Mouse (Mus musculus): ENCODE measurements around the gene Rin3. TPM values are rescaled to one million over a fixed set of nuclear protein-coding genes. Genes with fewer than 3 reads are reported as not detected.

Gene Rin3
- polyA plus RNA-seq, 1 experiment from 2014 or later, result 15.4 TPM

GRCm38 (mm10) chr12:102330188-102330587 lies 47.3 kb downstream of the Rin3 start:
- WGBS, result 85% methylated on average over 4 of the region's 4 CpGs
- DNase-seq (no peak), ATAC-seq (ENCODE audit: insufficient read depth) (no peak)
- Histone ChIP-seq H3K4me3 (ENCODE audit: low read depth, low read length) (no peak overlapping the region), H3K9ac (no peak overlapping the region), H3K4me2 (no peak overlapping the region), H3K27ac (ENCODE audit: low read depth) (no peak overlapping the region), H3K9me3 (ENCODE audit: low read depth, low read length) (no peaks in the 10 kb centered on the region), H3K36me3 (ENCODE audit: insufficient read depth) (peaks cover 18% of the 10 kb centered on the region), H3K4me1 (ENCODE audit: insufficient read depth) (no peaks in the 10 kb centered on the region), H3K27me3 (ENCODE audit: insufficient read depth, low read length) (no peaks in the 10 kb centered on the region)
- no peak for TF ChIP-seq CTCF (IDR thresholded peaks at IDR 0.05; ENCODE audit: low read depth)

- no peak for TF ChIP-seq CTCF (IDR thresholded peaks at IDR 0.05; ENCODE audit: low read depth)
- DNase-seq (no peak), ATAC-seq (ENCODE audit: insufficient read depth) (no peak)
- Histone ChIP-seq H3K4me2 (no peak overlapping the region), H3K4me1 (ENCODE audit: insufficient read depth) (no peaks in the 10 kb centered on the region), H3K4me3 (ENCODE audit: low read depth, low read length) (no peak overlapping the region), H3K36me3 (ENCODE audit: insufficient read depth) (peaks cover 15% of the 10 kb centered on the region), H3K9ac (no peak overlapping the region), H3K9me3 (ENCODE audit: low read depth, low read length) (no peaks in the 10 kb centered on the region), H3K27me3 (ENCODE audit: insufficient read depth, low read length) (no peaks in the 10 kb centered on the region), H3K27ac (ENCODE audit: low read depth) (no peak overlapping the region)
Observed at GRCm38 (mm10) chr12:102330731-102331130, 47.9 kb downstream of the Rin3 start.

- no peak for TF ChIP-seq CTCF (IDR thresholded peaks at IDR 0.05; ENCODE audit: low read depth)
- Histone ChIP-seq H3K27me3 (ENCODE audit: insufficient read depth, low read length) (no peaks in the 10 kb centered on the region), H3K4me1 (ENCODE audit: insufficient read depth) (no peaks in the 10 kb centered on the region), H3K4me3 (ENCODE audit: low read depth, low read length) (no peak overlapping the region), H3K4me2 (no peak overlapping the region), H3K27ac (ENCODE audit: low read depth) (no peak overlapping the region), H3K9me3 (ENCODE audit: low read depth, low read length) (no peaks in the 10 kb centered on the region), H3K36me3 (ENCODE audit: insufficient read depth) (0 out of 2 replicates have a peak, but pooled peaks cover 5% of the 10 kb centered on the region), H3K9ac (no peak overlapping the region)
- ATAC-seq (ENCODE audit: insufficient read depth) (no peak), DNase-seq (no peak)
- WGBS, result 97% methylated on average over 2 of the region's 2 CpGs
Observed at GRCm38 (mm10) chr12:102333101-102333500, 50.3 kb downstream of the Rin3 start.

- no peak for ATAC-seq (ENCODE audit: insufficient read depth)
- no peak overlapping the region for H3K9ac ChIP-seq
- peak; percentile 44 for TF ChIP-seq CTCF (IDR thresholded peaks at IDR 0.05; ENCODE audit: low read depth)
- H3K9me3 ChIP-seq (ENCODE audit: low read depth, low read length), result no peaks in the 10 kb centered on the region
- 0 out of 2 replicates have a peak, but pooled peaks cover 5% of the 10 kb centered on the region for H3K4me1 ChIP-seq (ENCODE audit: insufficient read depth)
- 63% methylated on average over 2 of the region's 2 CpGs for WGBS
- no peak overlapping the region for H3K4me2 ChIP-seq
- H3K4me3 ChIP-seq (ENCODE audit: low read depth, low read length), result no peak overlapping the region
- no peak overlapping the region for H3K27ac ChIP-seq (ENCODE audit: low read depth)
- H3K36me3 ChIP-seq (ENCODE audit: insufficient read depth), result no peaks in the 10 kb centered on the region
- H3K27me3 ChIP-seq (ENCODE audit: insufficient read depth, low read length), result no peaks in the 10 kb centered on the region
- no peak for DNase-seq
Observed at GRCm38 (mm10) chr12:102339085-102339484, 56.2 kb downstream of the Rin3 start.

- Histone ChIP-seq H3K27me3 (ENCODE audit: insufficient read depth, low read length) (no peaks in the 10 kb centered on the region), H3K27ac (ENCODE audit: low read depth) (no peak overlapping the region), H3K4me2 (no peak overlapping the region), H3K9me3 (ENCODE audit: low read depth, low read length) (no peaks in the 10 kb centered on the region), H3K4me3 (ENCODE audit: low read depth, low read length) (no peak overlapping the region), H3K4me1 (ENCODE audit: insufficient read depth) (0 out of 2 replicates have a peak, but pooled peaks cover 5% of the 10 kb centered on the region), H3K9ac (no peak overlapping the region), H3K36me3 (ENCODE audit: insufficient read depth) (no peaks in the 10 kb centered on the region)
- 91% methylated on average over 6 of the region's 6 CpGs for WGBS
- ATAC-seq (ENCODE audit: insufficient read depth) (no peak), DNase-seq (no peak)
- TF ChIP-seq CTCF (IDR thresholded peaks at IDR 0.05; ENCODE audit: low read depth), result no peak
Observed at GRCm38 (mm10) chr12:102340471-102340870, 57.6 kb downstream of the Rin3 start.

- no peak for DNase-seq
- 14% methylated on average over 2 of the region's 2 CpGs for WGBS
- H3K4me2 ChIP-seq, result no peak overlapping the region
- no peaks in the 10 kb centered on the region for H3K27me3 ChIP-seq (ENCODE audit: insufficient read depth, low read length)
- no peaks in the 10 kb centered on the region for H3K36me3 ChIP-seq (ENCODE audit: insufficient read depth)
- TF ChIP-seq CTCF (IDR thresholded peaks at IDR 0.05; ENCODE audit: low read depth), result no peak
- no peaks in the 10 kb centered on the region for H3K9me3 ChIP-seq (ENCODE audit: low read depth, low read length)
- H3K9ac ChIP-seq, result no peak overlapping the region
- H3K4me1 ChIP-seq (ENCODE audit: insufficient read depth), result 0 out of 2 replicates have a peak, but pooled peaks cover 5% of the 10 kb centered on the region
- no peak overlapping the region for H3K27ac ChIP-seq (ENCODE audit: low read depth)
- H3K4me3 ChIP-seq (ENCODE audit: low read depth, low read length), result no peak overlapping the region
- ATAC-seq (ENCODE audit: insufficient read depth), result no peak
Observed at GRCm38 (mm10) chr12:102342147-102342546, 59.3 kb downstream of the Rin3 start.

GRCm38 (mm10) chr12:102342602-102343001 lies 59.8 kb downstream of the Rin3 start:
- no peaks in the 10 kb centered on the region for H3K9me3 ChIP-seq (ENCODE audit: low read depth, low read length)
- DNase-seq (no peak), ATAC-seq (ENCODE audit: insufficient read depth) (no peak)
- H3K27me3 ChIP-seq (ENCODE audit: insufficient read depth, low read length), result no peaks in the 10 kb centered on the region
- no peak overlapping the region for H3K4me3 ChIP-seq (ENCODE audit: low read depth, low read length)
- no peaks in the 10 kb centered on the region for H3K36me3 ChIP-seq (ENCODE audit: insufficient read depth)
- 67% methylated on average over 3 of the region's 3 CpGs for WGBS
- H3K4me1 ChIP-seq (ENCODE audit: insufficient read depth), result 0 out of 2 replicates have a peak, but pooled peaks cover 5% of the 10 kb centered on the region
- no peak overlapping the region for H3K27ac ChIP-seq (ENCODE audit: low read depth)
- H3K9ac ChIP-seq, result no peak overlapping the region
- no peak overlapping the region for H3K4me2 ChIP-seq
- TF ChIP-seq CTCF (IDR thresholded peaks at IDR 0.05; ENCODE audit: low read depth), result no peak
